Mouse (Mus musculus) left cerebral cortex, postnatal 25 days (tissue): ENCODE measurements at regions not wholly inside any gene's neighbourhood (a gene's known extent, or its start where the extent isn't known, plus 50 kb on each side); places are given as distances from the start of the nearest gene placed in this dataset.
A peak's percentile ranks its signal among the peaks of the same experiment; 100 is the strongest.

Source experiments
- DNase-seq, 2 experiments: peaks; one replicate each; pipeline ENCODE4 v3.0.0; 2022; ENCODE audit warnings: low spot score in 2 of 2, mixed read lengths in 1 of 2
- intact Hi-C: fragments of 180-260 bp; cut with DNase I; formaldehyde crosslinking; loops from one replicate; pipeline ENCODE4 v1.15.1; 2025

GRCm38 (mm10) chr7:58460939-58461338 is 195.0 kb upstream of the Atp10a start:
- intact Hi-C loops, result no loop called here
- peak; percentile 13 to 80 for DNase-seq

DNA sequence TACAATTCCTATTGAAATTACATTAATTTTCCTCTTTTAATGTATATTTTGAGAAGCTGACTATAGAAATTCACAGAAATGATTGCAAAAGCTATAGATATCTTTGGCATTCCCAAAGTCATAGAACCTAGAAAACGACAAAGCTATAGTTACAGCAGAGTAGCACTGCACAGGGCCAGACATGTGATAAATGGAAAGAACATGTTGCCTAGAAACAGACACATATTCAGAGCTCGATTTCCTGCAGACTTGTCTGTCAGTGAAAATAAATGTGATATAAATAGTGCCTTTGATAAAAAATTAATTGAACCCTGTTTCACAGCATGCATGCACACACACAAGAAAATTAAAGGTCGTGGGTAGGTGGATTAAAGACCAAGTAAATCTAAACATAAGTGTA is 182.8 kb upstream of the Atp10a start:
- intact Hi-C loops, result no loop called here
- peak; percentile 17 to 43 for DNase-seq

DNA sequence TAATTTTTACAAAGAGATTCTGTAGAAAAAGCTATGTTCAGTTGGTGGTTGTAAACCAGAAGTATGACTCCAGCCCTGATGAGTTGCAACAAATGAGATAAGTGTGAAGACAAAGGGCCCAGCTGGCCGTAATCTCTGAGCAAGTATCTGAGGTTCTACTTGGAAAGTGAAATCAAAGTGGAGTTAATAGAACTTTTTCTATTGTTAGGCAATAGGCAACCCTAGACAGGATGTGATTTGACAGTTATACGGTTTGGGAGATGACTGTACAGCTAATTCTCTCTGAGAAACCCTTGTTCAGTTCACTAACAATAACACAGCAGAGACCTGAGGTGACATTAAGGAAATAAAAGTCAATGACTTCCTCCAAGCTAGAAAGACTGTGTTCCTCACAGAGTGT is 180.8 kb upstream of the Atp10a start:
- intact Hi-C loops, result no loop called here
- DNase-seq, result no peak

GRCm38 (mm10) chr7:58488250-58488649 is 167.7 kb upstream of the Atp10a start:
- peak; percentile 27 to 85 for DNase-seq
- intact Hi-C loops, result no loop called here
